Mouse (Mus musculus): ENCODE results near the gene Fam131b. TPM values are rescaled to one million over a fixed set of nuclear protein-coding genes. Genes with fewer than 3 reads are reported as not detected.

The Fam131b gene
- polyA plus RNA-seq, 1 experiment from 2014 or later, result 7.5 TPM

- H3K36me3 ChIP-seq, result no peaks in the 10 kb centered on the region
- no peak overlapping the region for H3K4me2 ChIP-seq
- no peak overlapping the region for H3K27ac ChIP-seq (replicated peaks)
- H3K27me3 ChIP-seq, result no peaks in the 10 kb centered on the region
- no peak for ATAC-seq (ENCODE audit: low FRiP score, low read depth)
- H3K9ac ChIP-seq, result no peak overlapping the region
- H3K4me1 ChIP-seq (replicated peaks), result peaks cover 3% of the 10 kb centered on the region
- WGBS, result 84% methylated on average over 9 of the region's 9 CpGs
- H3K9me3 ChIP-seq, result no peaks in the 10 kb centered on the region
- no peak overlapping the region for H3K4me3 ChIP-seq
Observed at GRCm38 (mm10) chr6:42343361-42344120, 19.1 kb upstream of the Fam131b start.

GRCm38 (mm10) chr6:42342171-42342570 is 17.7 kb upstream of the Fam131b start:
- ATAC-seq (ENCODE audit: low FRiP score, low read depth), result no peak
- H3K27me3 ChIP-seq, result no peaks in the 10 kb centered on the region
- H3K9me3 ChIP-seq, result no peaks in the 10 kb centered on the region
- H3K9ac ChIP-seq, result no peak overlapping the region
- no peak overlapping the region for H3K4me3 ChIP-seq
- WGBS, result 78% methylated on average over 1 of the region's 1 CpGs
- H3K27ac ChIP-seq (replicated peaks), result no peak overlapping the region
- no peaks in the 10 kb centered on the region for H3K4me1 ChIP-seq (replicated peaks)
- H3K36me3 ChIP-seq, result no peaks in the 10 kb centered on the region
- no peak overlapping the region for H3K4me2 ChIP-seq

- WGBS, result 80% methylated on average over 5 of the region's 5 CpGs
Observed at GRCm38 (mm10) chr6:42339981-42340380, 15.5 kb upstream of the Fam131b start.

GRCm38 (mm10) chr6:42339189-42339588 is 14.7 kb upstream of the Fam131b start:
- Histone ChIP-seq H3K27me3 (no peaks in the 10 kb centered on the region), H3K4me1 (replicated peaks) (no peaks in the 10 kb centered on the region), H3K27ac (replicated peaks) (no peak overlapping the region), H3K36me3 (no peaks in the 10 kb centered on the region), H3K9ac (no peak overlapping the region), H3K9me3 (no peaks in the 10 kb centered on the region), H3K4me3 (no peak overlapping the region), H3K4me2 (no peak overlapping the region)
- no peak for ATAC-seq (ENCODE audit: low FRiP score, low read depth)
- WGBS, result 86% methylated on average over 2 of the region's 2 CpGs

More at GRCm38 (mm10) chr6:42339981-42340380, 15.5 kb upstream of the Fam131b start:
- no peaks in the 10 kb centered on the region for H3K4me1 ChIP-seq (replicated peaks)
- H3K36me3 ChIP-seq, result no peaks in the 10 kb centered on the region
- no peaks in the 10 kb centered on the region for H3K27me3 ChIP-seq
- no peak overlapping the region for H3K9ac ChIP-seq
- ATAC-seq (ENCODE audit: low FRiP score, low read depth), result no peak
- no peak overlapping the region for H3K4me3 ChIP-seq
- no peak overlapping the region for H3K27ac ChIP-seq (replicated peaks)
- H3K9me3 ChIP-seq, result no peaks in the 10 kb centered on the region
- no peak overlapping the region for H3K4me2 ChIP-seq

- 97% methylated on average over 3 of the region's 3 CpGs for WGBS
- Histone ChIP-seq H3K4me1 (replicated peaks) (no peaks in the 10 kb centered on the region), H3K36me3 (no peaks in the 10 kb centered on the region), H3K9ac (no peak overlapping the region), H3K4me2 (no peak overlapping the region), H3K27ac (replicated peaks) (no peak overlapping the region), H3K27me3 (no peaks in the 10 kb centered on the region), H3K4me3 (no peak overlapping the region), H3K9me3 (no peaks in the 10 kb centered on the region)
- no peak for ATAC-seq (ENCODE audit: low FRiP score, low read depth)
Observed at GRCm38 (mm10) chr6:42330946-42331345, 6.5 kb upstream of the Fam131b start.

- Histone ChIP-seq H3K36me3 (no peaks in the 10 kb centered on the region), H3K27ac (replicated peaks) (no peak overlapping the region), H3K27me3 (no peaks in the 10 kb centered on the region), H3K4me3 (no peak overlapping the region), H3K4me1 (replicated peaks) (peaks cover 3% of the 10 kb centered on the region; the same call in 1 of the 2 replicates), H3K9me3 (no peaks in the 10 kb centered on the region), H3K9ac (no peak overlapping the region), H3K4me2 (no peak overlapping the region)
- 0 out of 2 replicates have a peak, but pooled peaks have one; percentile 21 for ATAC-seq (ENCODE audit: low FRiP score, low read depth)
- 80% methylated on average over 3 of the region's 3 CpGs for WGBS
Observed at GRCm38 (mm10) chr6:42330216-42330615, 5.8 kb upstream of the Fam131b start.

- ATAC-seq (ENCODE audit: low FRiP score, low read depth), result no peak
- Histone ChIP-seq H3K9ac (no peak overlapping the region), H3K27ac (replicated peaks) (no peak overlapping the region), H3K4me1 (replicated peaks) (peaks cover 7% of the 10 kb centered on the region; the same call in 1 of the 2 replicates), H3K9me3 (no peaks in the 10 kb centered on the region), H3K4me2 (no peak overlapping the region), H3K4me3 (no peak overlapping the region), H3K27me3 (no peaks in the 10 kb centered on the region), H3K36me3 (no peaks in the 10 kb centered on the region)
- WGBS, result 82% methylated on average over 3 of the region's 3 CpGs
Observed at GRCm38 (mm10) chr6:42328757-42329156, 4.3 kb upstream of the Fam131b start.

GRCm38 (mm10) chr6:42326509-42326908 is 2.1 kb upstream of the Fam131b start:
- Histone ChIP-seq H3K4me2 (no peak overlapping the region), H3K4me1 (replicated peaks) (peaks cover 22% of the 10 kb centered on the region), H3K9ac (no peak overlapping the region), H3K36me3 (no peaks in the 10 kb centered on the region), H3K9me3 (no peaks in the 10 kb centered on the region), H3K27ac (replicated peaks) (no peak overlapping the region), H3K4me3 (no peak overlapping the region), H3K27me3 (no peaks in the 10 kb centered on the region)
- WGBS, result 94% methylated on average over 3 of the region's 3 CpGs
- no peak for ATAC-seq (ENCODE audit: low FRiP score, low read depth)

- Histone ChIP-seq H3K9ac (peak overlapping the region; percentile 63), H3K36me3 (0 out of 2 replicates have a peak, but pooled peaks cover 5% of the 10 kb centered on the region), H3K27me3 (no peaks in the 10 kb centered on the region), H3K4me1 (replicated peaks) (peaks cover 22% of the 10 kb centered on the region), H3K4me2 (peak overlapping the region; percentile 79), H3K27ac (replicated peaks) (peak overlapping the region; percentile 90), H3K9me3 (no peaks in the 10 kb centered on the region), H3K4me3 (peak overlapping the region; percentile 66)
- no peak for ATAC-seq (ENCODE audit: low FRiP score, low read depth)
- 2% methylated on average over 7 of the region's 7 CpGs for WGBS
Observed at GRCm38 (mm10) chr6:42325268-42325609, 796 bp upstream of the Fam131b start.

- Histone ChIP-seq H3K9me3 (no peaks in the 10 kb centered on the region), H3K4me1 (replicated peaks) (peaks cover 22% of the 10 kb centered on the region), H3K36me3 (0 out of 2 replicates have a peak, but pooled peaks cover 5% of the 10 kb centered on the region), H3K4me3 (peak overlapping the region; percentile 66), H3K9ac (peak overlapping the region; percentile 63), H3K27me3 (no peaks in the 10 kb centered on the region), H3K4me2 (peak overlapping the region; percentile 79), H3K27ac (replicated peaks) (peak overlapping the region; percentile 90)
- peak; percentile 76 for ATAC-seq (ENCODE audit: low FRiP score, low read depth)
- under 1% methylated on average over 29 of the region's 32 CpGs for WGBS
Observed at GRCm38 (mm10) chr6:42324067-42324481, 369 bp downstream of the Fam131b start.

- Histone ChIP-seq H3K9me3 (no peaks in the 10 kb centered on the region), H3K9ac (peak overlapping the region; percentile 63), H3K27me3 (no peaks in the 10 kb centered on the region), H3K27ac (replicated peaks) (peak overlapping the region; percentile 90), H3K4me1 (replicated peaks) (peaks cover 22% of the 10 kb centered on the region), H3K36me3 (0 out of 2 replicates have a peak, but pooled peaks cover 5% of the 10 kb centered on the region), H3K4me2 (peak overlapping the region; percentile 79), H3K4me3 (peak overlapping the region; percentile 66)
- WGBS, result under 1% methylated on average over 28 of the region's 28 CpGs
- ATAC-seq (ENCODE audit: low FRiP score, low read depth), result peak; percentile 48
Observed at GRCm38 (mm10) chr6:42323371-42324066, 924 bp downstream of the Fam131b start.

- Histone ChIP-seq H3K4me2 (no peak overlapping the region), H3K27ac (replicated peaks) (no peak overlapping the region), H3K27me3 (no peaks in the 10 kb centered on the region), H3K36me3 (peaks cover 34% of the 10 kb centered on the region), H3K9ac (no peak overlapping the region), H3K4me1 (replicated peaks) (peaks cover 12% of the 10 kb centered on the region), H3K4me3 (no peak overlapping the region), H3K9me3 (no peaks in the 10 kb centered on the region)
- WGBS, result 90% methylated on average over 4 of the region's 4 CpGs
- no peak for ATAC-seq (ENCODE audit: low FRiP score, low read depth)
Observed at GRCm38 (mm10) chr6:42318293-42318692, 6.2 kb downstream of the Fam131b start.

All from hindbrain, embryonic 15.5 days (tissue).